Mouse (Mus musculus) heart, embryonic 14.5 days (tissue): ENCODE measurements around the gene Herc1. TPM values are rescaled to one million over a fixed set of nuclear protein-coding genes. Genes with fewer than 3 reads are reported as not detected.

Source experiments
- ATAC-seq: fragments of 200-750 bp; cut with Nextera tagmentation; 2 replicates; pipeline ENCODE4 v1.8.0; 2017; ENCODE audit warnings: low read depth, moderate TSS enrichment; ENCODE audit not compliant: insufficient number of reproducible peaks, insufficient read depth, low FRiP score
- H3K27ac ChIP-seq, 2 experiments: fragments of 200-500 bp in 1 of 2; fragments of 300-500 bp in 1 of 2; sonication (generic) in 1 of 2; replicated peaks in 1 of 2; 2 replicates each; pipeline ENCODE4 v1.5.1; 2012 to 2014; ENCODE audit warnings: low read depth in 2 of 2, low read length in 2 of 2, control low read depth in 1 of 2, mild to moderate bottlenecking in 1 of 2, mixed read lengths in 1 of 2; ENCODE audit not compliant: control insufficient read depth in 1 of 2, insufficient read depth in 1 of 2
- H3K27me3 ChIP-seq: fragments of 300-500 bp; sonication (generic); 2 replicates; pipeline ENCODE4 v1.6.1; 2014; ENCODE audit warnings: mild to moderate bottlenecking, low read length, control low read depth; ENCODE audit not compliant: control insufficient read depth, insufficient read depth
- H3K36me3 ChIP-seq: fragments of 300-500 bp; sonication (generic); 2 replicates; pipeline ENCODE4 v1.6.1; 2014; ENCODE audit warnings: mild to moderate bottlenecking, control low read depth, low read length, mixed read lengths; ENCODE audit not compliant: control insufficient read depth, insufficient read depth
- H3K4me1 ChIP-seq, 2 experiments: fragments of 200-500 bp in 1 of 2; fragments of 300-500 bp in 1 of 2; sonication (generic) in 1 of 2; 2 replicates each; pipeline ENCODE4 v1.6.1; 2012 to 2014; ENCODE audit warnings: low read length in 2 of 2, control low read depth in 1 of 2, mixed read lengths in 1 of 2; ENCODE audit not compliant: control insufficient read depth in 2 of 2, insufficient read depth in 2 of 2
- H3K4me2 ChIP-seq: fragments of 300-500 bp; sonication (generic); 2 replicates; pipeline ENCODE4 v1.6.1; 2014; ENCODE audit warnings: mild to moderate bottlenecking, low read length
- H3K4me3 ChIP-seq, 2 experiments: fragments of 200-500 bp in 1 of 2; fragments of 300-500 bp in 1 of 2; sonication (generic) in 1 of 2; 2 replicates each; pipeline ENCODE4 v1.5.1; 2012 to 2014; ENCODE audit warnings: low read length in 2 of 2, mild to moderate bottlenecking in 2 of 2, control low read depth in 1 of 2, low read depth in 1 of 2, moderate library complexity in 1 of 2; ENCODE audit not compliant: control insufficient read depth in 1 of 2, insufficient read depth in 1 of 2
- H3K9ac ChIP-seq: fragments of 300-500 bp; sonication (generic); 2 replicates; pipeline ENCODE4 v1.6.1; 2014; ENCODE audit warnings: mild to moderate bottlenecking, low read length
- H3K9me3 ChIP-seq: fragments of 300-500 bp; sonication (generic); 2 replicates; pipeline ENCODE4 v1.6.1; 2016; ENCODE audit warnings: low read length, control low read depth; ENCODE audit not compliant: control insufficient read depth
- WGBS: fragments of 180-500 bp; shearing (Covaris S2); extraction: QIAGEN DNeasy Blood & Tissue Kit; methylation state at CpG from one replicate; pipeline ENCODE4 v1.1.7; 2014; 5-methylcytosine and 5-hydroxymethylcytosine counted together
- polyA plus RNA-seq: library from polyadenylated mRNA; unstranded; fragments of >200 nt; fragmentation: Nextera tagmentation; extraction: Ambion mirVana; gene quantifications from 2 replicates; pipeline ENCODE4 v1.2.1, GENCODE M21; 2014

The Herc1 gene
- polyA plus RNA-seq, 1 experiment from 2014 or later = 23.1 TPM

- Histone ChIP-seq H3K9me3 (no peaks in the 10 kb centered on the region), H3K36me3 (peaks cover 81% of the 10 kb centered on the region), H3K4me3 (no peak overlapping the region), H3K4me2 (no peak overlapping the region), H3K9ac (no peak overlapping the region), H3K27ac (no peak overlapping the region), H3K27me3 (no peaks in the 10 kb centered on the region), H3K4me1 (peaks cover 3 to 4% of the 10 kb centered on the region in 2 experiments; a peak in 2 of 4 replicates)
- no peak for ATAC-seq
- 78% methylated on average over 4 of the region's 4 CpGs for WGBS
Observed at GRCm38 (mm10) chr9:66503879-66504411, 153.7 kb downstream of the Herc1 start.

- Histone ChIP-seq H3K36me3 (peaks cover 81% of the 10 kb centered on the region), H3K27me3 (no peaks in the 10 kb centered on the region), H3K9me3 (no peaks in the 10 kb centered on the region), H3K4me2 (no peak overlapping the region), H3K4me3 (no peak overlapping the region), H3K4me1 (peaks cover 3 to 4% of the 10 kb centered on the region in 2 experiments; a peak in 2 of 4 replicates), H3K27ac (no peak overlapping the region), H3K9ac (no peak overlapping the region)
- ATAC-seq = no peak
- WGBS = 90% methylated on average over 13 of the region's 13 CpGs
Observed at GRCm38 (mm10) chr9:66504518-66504917, 154.3 kb downstream of the Herc1 start.

GRCm38 (mm10) chr9:66505141-66505917 lies 155.1 kb downstream of the Herc1 start:
- 65% methylated on average over 9 of the region's 9 CpGs for WGBS
- Histone ChIP-seq H3K4me3 (no peak overlapping the region), H3K27ac (peak overlapping the region in 1 of 2 experiments; percentile 14; a peak in 1 of 4 replicates), H3K9me3 (no peaks in the 10 kb centered on the region), H3K4me2 (no peak overlapping the region), H3K4me1 (peaks cover 4 to 5% of the 10 kb centered on the region in 2 experiments; a peak in 3 of 4 replicates), H3K36me3 (peaks cover 81% of the 10 kb centered on the region), H3K9ac (no peak overlapping the region), H3K27me3 (no peaks in the 10 kb centered on the region)
- no peak; the same call in 1 of the 2 replicates for ATAC-seq

- no peak overlapping the region for H3K27ac ChIP-seq
- H3K4me3 ChIP-seq = no peak overlapping the region
- H3K9me3 ChIP-seq = no peaks in the 10 kb centered on the region
- peaks cover 9 to 11% of the 10 kb centered on the region in 2 experiments for H3K4me1 ChIP-seq
- peaks cover 75% of the 10 kb centered on the region for H3K36me3 ChIP-seq
- H3K9ac ChIP-seq = no peak overlapping the region
- H3K4me2 ChIP-seq = no peak overlapping the region
- 80% methylated on average over 4 of the region's 4 CpGs for WGBS
- no peaks in the 10 kb centered on the region for H3K27me3 ChIP-seq
- ATAC-seq = no peak
Observed at GRCm38 (mm10) chr9:66506011-66506410, 155.8 kb downstream of the Herc1 start.

GRCm38 (mm10) chr9:66506424-66506823 lies 156.2 kb downstream of the Herc1 start:
- H3K36me3 ChIP-seq = peaks cover 71% of the 10 kb centered on the region
- H3K27ac ChIP-seq = no peak overlapping the region
- ATAC-seq = no peak
- H3K4me1 ChIP-seq = peaks cover 9 to 16% of the 10 kb centered on the region in 2 experiments
- no peaks in the 10 kb centered on the region for H3K9me3 ChIP-seq
- no peaks in the 10 kb centered on the region for H3K27me3 ChIP-seq
- H3K4me2 ChIP-seq = no peak overlapping the region
- H3K9ac ChIP-seq = no peak overlapping the region
- no peak overlapping the region for H3K4me3 ChIP-seq

- no peak overlapping the region for H3K9ac ChIP-seq
- 79% methylated on average over 3 of the region's 3 CpGs for WGBS
- no peak for ATAC-seq
- peaks cover 58% of the 10 kb centered on the region for H3K36me3 ChIP-seq
- H3K4me1 ChIP-seq = peaks cover 9 to 17% of the 10 kb centered on the region in 2 experiments
- H3K4me2 ChIP-seq = no peak overlapping the region
- no peaks in the 10 kb centered on the region for H3K27me3 ChIP-seq
- no peaks in the 10 kb centered on the region for H3K9me3 ChIP-seq
- no peak overlapping the region for H3K4me3 ChIP-seq
- no peak overlapping the region for H3K27ac ChIP-seq
Observed at GRCm38 (mm10) chr9:66507684-66508083, 157.4 kb downstream of the Herc1 start.

GRCm38 (mm10) chr9:66508890-66509399 lies 158.7 kb downstream of the Herc1 start:
- Histone ChIP-seq H3K9ac (0 out of 2 replicates have a peak overlapping the region, but pooled peaks have one; percentile 5), H3K36me3 (peaks cover 61% of the 10 kb centered on the region), H3K27me3 (no peaks in the 10 kb centered on the region), H3K4me3 (no peak overlapping the region), H3K9me3 (no peaks in the 10 kb centered on the region), H3K4me1 (peaks cover 9 to 17% of the 10 kb centered on the region in 2 experiments), H3K27ac (0 out of 4 replicates have a peak overlapping the region, but pooled peaks of 1 of the 2 experiments have one; percentile 26), H3K4me2 (no peak overlapping the region)
- ATAC-seq = no peak
- 49% methylated on average over 4 of the region's 4 CpGs for WGBS
